In the genomic region with DNA sequence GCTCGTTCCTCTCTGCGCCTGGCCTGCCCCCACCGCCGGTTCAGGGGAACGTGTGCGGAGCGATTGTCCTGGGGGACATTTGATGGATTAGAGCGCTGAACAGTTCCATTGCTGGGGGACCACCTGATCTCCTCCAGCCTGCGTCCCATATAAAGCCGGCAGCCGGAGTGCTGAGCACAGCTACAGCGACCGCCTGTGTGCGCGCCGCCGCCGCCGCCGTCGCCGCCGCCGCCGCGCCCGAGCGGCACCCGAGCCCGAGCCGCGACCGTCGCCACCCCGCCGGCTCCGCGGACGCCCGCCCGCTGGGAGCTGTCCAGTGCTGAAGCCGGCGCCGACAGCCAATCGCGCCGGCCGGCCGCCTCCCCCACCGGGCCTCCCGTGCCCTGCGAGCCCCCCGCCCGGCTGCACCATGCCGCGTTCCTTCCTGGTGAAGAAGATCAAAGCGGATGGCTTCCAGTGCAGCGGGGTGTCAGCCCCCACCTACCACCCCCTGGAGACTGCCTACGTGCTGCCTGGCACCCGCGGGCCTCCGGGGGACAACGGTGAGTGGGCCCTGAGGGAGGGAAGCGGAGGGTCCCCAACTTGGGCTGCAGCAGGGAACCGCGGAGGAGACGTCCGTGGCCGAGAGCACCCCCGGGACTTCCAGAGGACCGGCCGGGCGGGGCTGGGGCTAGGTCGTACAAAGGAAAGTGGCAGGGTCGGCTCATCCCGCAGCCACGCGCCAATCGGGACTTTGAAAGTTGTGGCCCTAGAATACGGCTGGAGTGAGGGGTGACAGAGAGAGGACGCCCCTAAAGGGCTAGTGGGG, we compare ENCODE assay signal across 8 mouse cellular contexts. TPM values are rescaled to one million over a fixed set of nuclear protein-coding genes. Genes with fewer than 3 reads are reported as not detected.
DNase-seq lines count a peak whose midpoint lies in the region; ATAC-seq and TF ChIP-seq lines count a peak whose summit lies in the region.

No protein-coding gene starts in this region.

- H3K4me3 ChIP-seq in E14TG2a.4 (replicated peaks; ENCODE audit: low read length), result peak overlapping the region; percentile 81
- peak overlapping the region; percentile 60 for H3K4me3 ChIP-seq in forebrain, embryonic 10.5 days
- H3K4me3 ChIP-seq in heart, embryonic 16.5 days (ENCODE audit: low read length), result peak overlapping the region; percentile 45
- peak overlapping the region; percentile 26 for H3K4me3 ChIP-seq in lung, embryonic 15.5 days

- no peak for TF ChIP-seq CTCF in E14TG2a.4 (conservative IDR thresholded peaks at IDR 0.05; ENCODE audit: low read length)
- no peak for TF ChIP-seq CTCF in brain, embryonic 14.5 days (IDR thresholded peaks at IDR 0.05; ENCODE audit: borderline replicate concordance, extremely low read depth, insufficient read depth, insufficient read length)

- no peaks in the 10 kb centered on the region for H3K9me3 ChIP-seq in E14TG2a.4 (ENCODE audit: low read length)
- H3K9me3 ChIP-seq in forebrain, embryonic 10.5 days, result no peaks in the 10 kb centered on the region
- no peaks in the 10 kb centered on the region for H3K9me3 ChIP-seq in heart, embryonic 16.5 days (replicated peaks; ENCODE audit: control insufficient read depth, low read length)
- H3K9me3 ChIP-seq in lung, embryonic 15.5 days, result no peaks in the 10 kb centered on the region

- ATAC-seq in heart, embryonic 16.5 days (replicated peaks; ENCODE audit: extremely low read depth, insufficient read depth, low FRiP score), result peak; percentile 80
- ATAC-seq in lung, embryonic 15.5 days (ENCODE audit: borderline replicate concordance, extremely low read depth, low FRiP score, low TSS enrichment), result peak; percentile 77

- peak overlapping the region; percentile 86 for H3K27ac ChIP-seq in forebrain, embryonic 10.5 days
- H3K27ac ChIP-seq in heart, embryonic 16.5 days (ENCODE audit: low read length), result no peak overlapping the region
- H3K27ac ChIP-seq in lung, embryonic 15.5 days, result no peak overlapping the region

- H3K9ac ChIP-seq in heart, embryonic 16.5 days (ENCODE audit: low read length), result no peak overlapping the region
- no peak overlapping the region for H3K9ac ChIP-seq in lung, embryonic 15.5 days

- no peaks in the 10 kb centered on the region for H3K36me3 ChIP-seq in E14TG2a.4 (ENCODE audit: insufficient read depth, low read length)
- no peaks in the 10 kb centered on the region for H3K36me3 ChIP-seq in forebrain, embryonic 10.5 days (replicated peaks)
- no peaks in the 10 kb centered on the region for H3K36me3 ChIP-seq in heart, embryonic 16.5 days (ENCODE audit: control insufficient read depth, insufficient read depth)
- no peaks in the 10 kb centered on the region for H3K36me3 ChIP-seq in lung, embryonic 15.5 days

- peaks cover 89% of the 10 kb centered on the region for H3K27me3 ChIP-seq in E14TG2a.4 (ENCODE audit: insufficient read depth, low read length)
- peaks cover 93% of the 10 kb centered on the region for H3K27me3 ChIP-seq in forebrain, embryonic 10.5 days (ENCODE audit: poor library complexity, severe bottlenecking)
- H3K27me3 ChIP-seq in heart, embryonic 16.5 days (ENCODE audit: control insufficient read depth, insufficient read depth, low read length), result peaks cover 74% of the 10 kb centered on the region
- peaks cover 82% of the 10 kb centered on the region for H3K27me3 ChIP-seq in lung, embryonic 15.5 days

- H3K4me2 ChIP-seq in heart, embryonic 16.5 days (ENCODE audit: low read depth, low read length), result peak overlapping the region; percentile 70
- peak overlapping the region; percentile 58 for H3K4me2 ChIP-seq in lung, embryonic 15.5 days

- DNase-seq in brain, embryonic 14.5 days (ENCODE audit: low read depth), result peak; percentile 92
- DNase-seq in forebrain, embryonic 10.5 days (ENCODE audit: extremely low spot score, low spot score), result peak; percentile 67
- DNase-seq in kidney, postnatal 10 days, result peak; percentile 95
- peak; percentile 63 for DNase-seq in ovary, adult 18-20 months (ENCODE audit: low spot score)
- DNase-seq in thymus, postnatal 10 days (ENCODE audit: low spot score in 2 of 2), result peak; percentile 42 to 80

- WGBS in forebrain, embryonic 10.5 days, result under 1% methylated on average over 81 of the region's 81 CpGs
- 1% methylated on average over 63 of the region's 81 CpGs for WGBS in heart, embryonic 16.5 days
- WGBS in lung, embryonic 15.5 days, result under 1% methylated on average over 73 of the region's 81 CpGs

- H3K4me1 ChIP-seq in E14TG2a.4 (replicated peaks; ENCODE audit: low read depth, low read length), result peaks cover 39% of the 10 kb centered on the region
- H3K4me1 ChIP-seq in forebrain, embryonic 10.5 days, result peaks cover 50% of the 10 kb centered on the region
- peaks cover 10% of the 10 kb centered on the region for H3K4me1 ChIP-seq in heart, embryonic 16.5 days (ENCODE audit: control insufficient read depth, insufficient read depth, low read length)
- H3K4me1 ChIP-seq in lung, embryonic 15.5 days, result peaks cover 4% of the 10 kb centered on the region

- TF ChIP-seq POLR2A in brain, embryonic 14.5 days (IDR thresholded peaks at IDR 0.05; ENCODE audit: borderline replicate concordance, extremely low read depth, insufficient read depth, insufficient read length, poor library complexity, severe bottlenecking), result no peak

RNA-seq across cellular contexts. Expression of a gene that starts 0.5 kb away (rescaled TPM):
- polyA plus RNA-seq in brain, embryonic 14.5 days (2012; rRNA removed), result 66.5 and 88.8 TPM in 2 replicates
- polyA plus RNA-seq in forebrain, embryonic 10.5 days (2016; fragmentation: Nextera tagmentation; extraction: Ambion mirVana), result 1.1 and 2.4 TPM in 2 replicates
- polyA plus RNA-seq in heart, embryonic 16.5 days (2015; fragmentation: Nextera tagmentation; extraction: Ambion mirVana), result not detected in 2 replicates
- polyA plus RNA-seq in lung, embryonic 15.5 days (2015; fragmentation: Nextera tagmentation; extraction: Ambion mirVana), result not detected in 2 replicates

RNA-seq across cellular contexts. Expression of a gene that starts 23.5 kb away (rescaled TPM):
- polyA plus RNA-seq in brain, embryonic 14.5 days (2012; rRNA removed), result 17.9 and 18.5 TPM in 2 replicates
- 14.6 and 14.9 TPM in 2 replicates for polyA plus RNA-seq in forebrain, embryonic 10.5 days (2016; fragmentation: Nextera tagmentation; extraction: Ambion mirVana)
- polyA plus RNA-seq in heart, embryonic 16.5 days (2015; fragmentation: Nextera tagmentation; extraction: Ambion mirVana), result 7.6 and 10.3 TPM in 2 replicates
- 5.9 and 7.7 TPM in 2 replicates for polyA plus RNA-seq in lung, embryonic 15.5 days (2015; fragmentation: Nextera tagmentation; extraction: Ambion mirVana)

Comparison
In these comparisons a context has a peak if more than half of its experiments do, and no peak if none do; other contexts are left out.
1. H3K4me3 ChIP-seq: peak in every context shown above with its lines; median percentile 81 in E14TG2a.4; 60 in forebrain, embryonic 10.5 days; 45 in heart, embryonic 16.5 days; 26 in lung, embryonic 15.5 days.
2. RNA of a gene that starts 0.5 kb away (polyA plus RNA-seq): 66.5 to 88.8 TPM in brain, embryonic 14.5 days; 1.1 to 2.4 TPM in forebrain, embryonic 10.5 days, not detected in lung, embryonic 15.5 days and not detected in heart, embryonic 16.5 days; every median in the first group is over 10 times any median in the second.
3. Peak in every context shown above with its lines, with median percentiles within 50 percentile points of each other: DNase-seq.